Mouse (Mus musculus): ENCODE results near the gene Gngt2. TPM values are rescaled to one million over a fixed set of nuclear protein-coding genes. Genes with fewer than 3 reads are reported as not detected.
"Not testable (repeated sequence)": the region's sequence is repeated elsewhere in the genome, so short reads cannot be mapped to it uniquely, and the experiment has no call there.

Gngt2 gene
- polyA plus RNA-seq, 1 experiment from 2014 or later, result 34.1 TPM

GRCm38 (mm10) chr11:95869442-95869841 lies 32.4 kb downstream of the Gngt2 start:
- H3K36me3 ChIP-seq (ENCODE audit: control insufficient read depth, insufficient read depth, low read length), result no peaks in the 10 kb centered on the region
- H3K4me2 ChIP-seq (ENCODE audit: low read length), result no peak overlapping the region
- H3K27me3 ChIP-seq (ENCODE audit: control insufficient read depth, insufficient read depth, low read length), result no peaks in the 10 kb centered on the region
- ATAC-seq (ENCODE audit: insufficient number of reproducible peaks, insufficient read depth, low FRiP score, low read depth), result no peak
- 67% methylated on average over 4 of the region's 4 CpGs for WGBS
- no peak overlapping the region for H3K4me3 ChIP-seq (ENCODE audit: control insufficient read depth in 1 of 2, insufficient read depth in 1 of 2, low read depth in 1 of 2, low read length in 2 of 2)
- no peak overlapping the region for H3K27ac ChIP-seq (replicated peaks in 1 of 2; ENCODE audit: control insufficient read depth in 1 of 2, insufficient read depth in 1 of 2, low read depth in 2 of 2, low read length in 2 of 2)
- no peaks in the 10 kb centered on the region for H3K9me3 ChIP-seq (ENCODE audit: control insufficient read depth, low read length)
- H3K9ac ChIP-seq (ENCODE audit: low read length), result no peak overlapping the region
- no peaks in the 10 kb centered on the region for H3K4me1 ChIP-seq (ENCODE audit: control insufficient read depth in 2 of 2, insufficient read depth in 2 of 2, low read length in 2 of 2)

GRCm38 (mm10) chr11:95869918-95870470 lies 33.0 kb downstream of the Gngt2 start:
- H3K4me2 ChIP-seq (ENCODE audit: low read length), result no peak overlapping the region
- no peak overlapping the region for H3K4me3 ChIP-seq (ENCODE audit: control insufficient read depth in 1 of 2, insufficient read depth in 1 of 2, low read depth in 1 of 2, low read length in 2 of 2)
- no peak overlapping the region for H3K9ac ChIP-seq (ENCODE audit: low read length)
- H3K27me3 ChIP-seq (ENCODE audit: control insufficient read depth, insufficient read depth, low read length), result no peaks in the 10 kb centered on the region
- H3K36me3 ChIP-seq (ENCODE audit: control insufficient read depth, insufficient read depth, low read length), result no peaks in the 10 kb centered on the region
- ATAC-seq (ENCODE audit: insufficient number of reproducible peaks, insufficient read depth, low FRiP score, low read depth), result no peak
- no peaks in the 10 kb centered on the region for H3K4me1 ChIP-seq (ENCODE audit: control insufficient read depth in 2 of 2, insufficient read depth in 2 of 2, low read length in 2 of 2)
- H3K9me3 ChIP-seq (ENCODE audit: control insufficient read depth, low read length), result no peaks in the 10 kb centered on the region
- WGBS, result 68% methylated on average over 6 of the region's 6 CpGs
- H3K27ac ChIP-seq (replicated peaks in 1 of 2; ENCODE audit: control insufficient read depth in 1 of 2, insufficient read depth in 1 of 2, low read depth in 2 of 2, low read length in 2 of 2), result no peak overlapping the region

- no peak overlapping the region; the same call in 1 of the 2 replicates for H3K4me2 ChIP-seq (ENCODE audit: low read length)
- H3K4me3 ChIP-seq (ENCODE audit: control insufficient read depth in 1 of 2, insufficient read depth in 1 of 2, low read depth in 1 of 2, low read length in 2 of 2), result no peak overlapping the region
- WGBS, result 19% methylated on average over 9 of the region's 9 CpGs
- no peak overlapping the region for H3K27ac ChIP-seq (replicated peaks in 1 of 2; ENCODE audit: control insufficient read depth in 1 of 2, insufficient read depth in 1 of 2, low read depth in 2 of 2, low read length in 2 of 2)
- ATAC-seq (ENCODE audit: insufficient number of reproducible peaks, insufficient read depth, low FRiP score, low read depth), result no peak
- no peaks in the 10 kb centered on the region for H3K4me1 ChIP-seq (ENCODE audit: control insufficient read depth in 2 of 2, insufficient read depth in 2 of 2, low read length in 2 of 2)
- H3K36me3 ChIP-seq (ENCODE audit: control insufficient read depth, insufficient read depth, low read length), result no peaks in the 10 kb centered on the region
- H3K27me3 ChIP-seq (ENCODE audit: control insufficient read depth, insufficient read depth, low read length), result no peaks in the 10 kb centered on the region
- H3K9me3 ChIP-seq (ENCODE audit: control insufficient read depth, low read length), result no peaks in the 10 kb centered on the region
- H3K9ac ChIP-seq (ENCODE audit: low read length), result no peak overlapping the region
Observed at GRCm38 (mm10) chr11:95875804-95876203, 38.8 kb downstream of the Gngt2 start.

- H3K4me1 ChIP-seq (ENCODE audit: control insufficient read depth in 2 of 2, insufficient read depth in 2 of 2, low read length in 2 of 2), result no peaks in the 10 kb centered on the region
- no peak overlapping the region for H3K27ac ChIP-seq (replicated peaks in 1 of 2; ENCODE audit: control insufficient read depth in 1 of 2, insufficient read depth in 1 of 2, low read depth in 2 of 2, low read length in 2 of 2)
- H3K9me3 ChIP-seq (ENCODE audit: control insufficient read depth, low read length), result no peaks in the 10 kb centered on the region
- 20% methylated on average over 7 of the region's 7 CpGs for WGBS
- no peak overlapping the region for H3K9ac ChIP-seq (ENCODE audit: low read length)
- no peak for ATAC-seq (ENCODE audit: insufficient number of reproducible peaks, insufficient read depth, low FRiP score, low read depth)
- no peak overlapping the region for H3K4me3 ChIP-seq (ENCODE audit: control insufficient read depth in 1 of 2, insufficient read depth in 1 of 2, low read depth in 1 of 2, low read length in 2 of 2)
- H3K4me2 ChIP-seq (ENCODE audit: low read length), result no peak overlapping the region; the same call in 1 of the 2 replicates
- no peaks in the 10 kb centered on the region for H3K36me3 ChIP-seq (ENCODE audit: control insufficient read depth, insufficient read depth, low read length)
- H3K27me3 ChIP-seq (ENCODE audit: control insufficient read depth, insufficient read depth, low read length), result no peaks in the 10 kb centered on the region
Observed at GRCm38 (mm10) chr11:95876296-95876695, 39.3 kb downstream of the Gngt2 start.

- not testable (repeated sequence) for ATAC-seq (ENCODE audit: insufficient number of reproducible peaks, insufficient read depth, low FRiP score, low read depth); H3K27ac ChIP-seq (replicated peaks in 1 of 2; ENCODE audit: control insufficient read depth in 1 of 2, insufficient read depth in 1 of 2, low read depth in 2 of 2, low read length in 2 of 2); H3K4me1 ChIP-seq (ENCODE audit: control insufficient read depth in 2 of 2, insufficient read depth in 2 of 2, low read length in 2 of 2); H3K36me3 ChIP-seq (ENCODE audit: control insufficient read depth, insufficient read depth, low read length); H3K4me3 ChIP-seq (ENCODE audit: control insufficient read depth in 1 of 2, insufficient read depth in 1 of 2, low read depth in 1 of 2, low read length in 2 of 2); H3K4me2 ChIP-seq (ENCODE audit: low read length); H3K27me3 ChIP-seq (ENCODE audit: control insufficient read depth, insufficient read depth, low read length); H3K9ac ChIP-seq (ENCODE audit: low read length); H3K9me3 ChIP-seq (ENCODE audit: control insufficient read depth, low read length)
- 74% methylated on average over 2 of the region's 2 CpGs for WGBS
Observed at GRCm38 (mm10) chr11:95879861-95880260, 42.8 kb downstream of the Gngt2 start.

- Histone ChIP-seq H3K27me3 (ENCODE audit: control insufficient read depth, insufficient read depth, low read length) (no peaks in the 10 kb centered on the region), H3K4me3 (ENCODE audit: control insufficient read depth in 1 of 2, insufficient read depth in 1 of 2, low read depth in 1 of 2, low read length in 2 of 2) (no peak overlapping the region), H3K4me1 (ENCODE audit: control insufficient read depth in 2 of 2, insufficient read depth in 2 of 2, low read length in 2 of 2) (no peaks in the 10 kb centered on the region), H3K9me3 (ENCODE audit: control insufficient read depth, low read length) (peaks cover 7% of the 10 kb centered on the region), H3K4me2 (ENCODE audit: low read length) (no peak overlapping the region), H3K27ac (replicated peaks in 1 of 2; ENCODE audit: control insufficient read depth in 1 of 2, insufficient read depth in 1 of 2, low read depth in 2 of 2, low read length in 2 of 2) (no peak overlapping the region), H3K9ac (ENCODE audit: low read length) (no peak overlapping the region), H3K36me3 (ENCODE audit: control insufficient read depth, insufficient read depth, low read length) (no peaks in the 10 kb centered on the region)
- WGBS, result 81% methylated on average over 2 of the region's 2 CpGs
- ATAC-seq (ENCODE audit: insufficient number of reproducible peaks, insufficient read depth, low FRiP score, low read depth), result no peak
Observed at GRCm38 (mm10) chr11:95890462-95891051, 53.5 kb downstream of the Gngt2 start.

Other genes with a start within 250 kb of the Gngt2 start
- 1.2 and 3.0 TPM in 2 replicates for gene Ngfr, start 249.5 kb upstream of the Gngt2 start, polyA plus RNA-seq (2014; fragmentation: Nextera tagmentation; extraction: Ambion mirVana)
- 269 and 291 TPM in 2 replicates for gene Phb, start 170.3 kb upstream of the Gngt2 start, polyA plus RNA-seq (2014; fragmentation: Nextera tagmentation; extraction: Ambion mirVana)
- 5.5 and 6.7 TPM in 2 replicates for gene Zfp652, start 124.5 kb upstream of the Gngt2 start, polyA plus RNA-seq (2014; fragmentation: Nextera tagmentation; extraction: Ambion mirVana)
- gene B130006D01Rik, start 113.6 kb upstream of the Gngt2 start, polyA plus RNA-seq (2014; fragmentation: Nextera tagmentation; extraction: Ambion mirVana), result 0.91 and 1.1 TPM in 2 replicates
- gene Phospho1, start 12.7 kb upstream of the Gngt2 start, polyA plus RNA-seq (2014; fragmentation: Nextera tagmentation; extraction: Ambion mirVana), result 2.9 and 4.4 TPM in 2 replicates
- gene Abi3, start 5.3 kb downstream of the Gngt2 start, polyA plus RNA-seq (2014; fragmentation: Nextera tagmentation; extraction: Ambion mirVana), result 9.0 and 11.4 TPM in 2 replicates
- gene B4galnt2, start 77.7 kb downstream of the Gngt2 start, polyA plus RNA-seq (2014; fragmentation: Nextera tagmentation; extraction: Ambion mirVana), result 0.11 TPM in 1 of 2 replicates, not detected in the other
- 14.0 and 17.2 TPM in 2 replicates for gene Igf2bp1, start 168.7 kb downstream of the Gngt2 start, polyA plus RNA-seq (2014; fragmentation: Nextera tagmentation; extraction: Ambion mirVana)
- not detected in 2 replicates for gene Gip, start 187.3 kb downstream of the Gngt2 start, polyA plus RNA-seq (2014; fragmentation: Nextera tagmentation; extraction: Ambion mirVana)
- 23.5 and 30.5 TPM in 2 replicates for gene Snf8, start 197.7 kb downstream of the Gngt2 start, polyA plus RNA-seq (2014; fragmentation: Nextera tagmentation; extraction: Ambion mirVana)
- 28.7 and 29.7 TPM in 2 replicates for gene Ube2z, start 228.2 kb downstream of the Gngt2 start, polyA plus RNA-seq (2014; fragmentation: Nextera tagmentation; extraction: Ambion mirVana)
- 2,464 and 2,507 TPM in 2 replicates for gene Atp5g1, start 238.5 kb downstream of the Gngt2 start, polyA plus RNA-seq (2014; fragmentation: Nextera tagmentation; extraction: Ambion mirVana)

Measured in heart, embryonic 14.5 days (tissue).